Mouse (Mus musculus) kidney, adult 8-10 months (tissue): ENCODE data around the gene Sp2.

Experiments used
- DNase-seq, 2 experiments: peaks; one replicate each; pipeline ENCODE4 v3.0.0; 2022

Gene Sp2

GRCm38 (mm10) chr11:96937549-96938425 lies 45.0 kb downstream of the Sp2 start:
- DNase-seq, result peak; percentile 89 to 93

GRCm38 (mm10) chr11:96935872-96936650 lies 46.7 kb downstream of the Sp2 start:
- no peak for DNase-seq

GRCm38 (mm10) chr11:96934921-96935356 lies 47.8 kb downstream of the Sp2 start:
- DNase-seq, result peak; percentile 96 to 97

GRCm38 (mm10) chr11:96933562-96934276 lies 49.0 kb downstream of the Sp2 start:
- DNase-seq, result peak in 1 of 2 experiments; percentile 54

- DNase-seq, result peak; percentile 80 to 88
These were observed 51.3 kb downstream of the Sp2 start for GRCm38 (mm10) chr11:96931327-96932062.

GRCm38 (mm10) chr11:96929766-96930331 lies 52.9 kb downstream of the Sp2 start:
- peak; percentile 81 to 88 for DNase-seq

- DNase-seq, result peak; percentile 86 to 90
These were observed 53.5 kb downstream of the Sp2 start for GRCm38 (mm10) chr11:96929096-96929765.

GRCm38 (mm10) chr11:96928691-96929090 lies 54.1 kb downstream of the Sp2 start:
- peak in 1 of 2 experiments; percentile 74 for DNase-seq

GRCm38 (mm10) chr11:96928088-96928487 lies 54.7 kb downstream of the Sp2 start, which contains the start of gene Prr15l:
Prr15l (plus strand) TSS chr11:96928104.
- DNase-seq, result no peak

- no peak for DNase-seq
These were observed 56.2 kb downstream of the Sp2 start for GRCm38 (mm10) chr11:96926587-96926986.

- peak in 1 of 2 experiments; percentile 51 for DNase-seq
These were observed 57.1 kb downstream of the Sp2 start for GRCm38 (mm10) chr11:96925469-96926148.

- no peak for DNase-seq
These were observed 57.9 kb downstream of the Sp2 start for GRCm38 (mm10) chr11:96924861-96925260.

GRCm38 (mm10) chr11:96919003-96919402 lies 63.8 kb downstream of the Sp2 start:
- DNase-seq, result no peak

- DNase-seq, result no peak
These were observed 65.3 kb downstream of the Sp2 start for GRCm38 (mm10) chr11:96917415-96917814.

- DNase-seq, result no peak
These were observed 65.8 kb downstream of the Sp2 start for GRCm38 (mm10) chr11:96916885-96917396.

- DNase-seq, result peak; percentile 99 to 100
These were observed 66.5 kb downstream of the Sp2 start, which contains the start of gene Cdk5rap3 for GRCm38 (mm10) chr11:96916044-96916884. Cdk5rap3 (minus strand) TSS chr11:96916496.

- DNase-seq, result no peak
These were observed 70.1 kb downstream of the Sp2 start for GRCm38 (mm10) chr11:96912682-96913081.

GRCm38 (mm10) chr11:96910003-96910402 lies 72.8 kb downstream of the Sp2 start:
- peak; percentile 76 to 81 for DNase-seq

GRCm38 (mm10) chr11:96908594-96908993 lies 74.2 kb downstream of the Sp2 start:
- DNase-seq, result no peak
